Mouse (Mus musculus) liver, postnatal 0 days (tissue): ENCODE measurements at regions not wholly inside any gene's neighbourhood (a gene's known extent, or its start where the extent isn't known, plus 50 kb on each side); places are given as distances from the start of the nearest gene placed in this dataset.

ENCODE experiments used
- ATAC-seq: fragments of 200-750 bp; cut with Nextera tagmentation; 2 replicates; pipeline ENCODE4 v1.8.0; 2017; ENCODE audit warnings: mild to moderate bottlenecking, moderate library complexity
- DNase-seq: peaks from one replicate; pipeline ENCODE4 v3.0.0-alpha.2; 2016
- H3K27ac ChIP-seq: fragments of 300-500 bp; sonication (generic); 2 replicates; pipeline ENCODE4 v1.5.1; 2014; ENCODE audit warnings: antibody characterized with exemption, moderate library complexity, mild to moderate bottlenecking, low read depth
- H3K27me3 ChIP-seq: fragments of 300-500 bp; sonication (generic); 2 replicates; pipeline ENCODE4 v1.6.1; 2014; ENCODE audit warnings: low read length, control low read depth, mixed read lengths; ENCODE audit not compliant: insufficient read depth
- H3K36me3 ChIP-seq: fragments of 300-500 bp; sonication (generic); replicated peaks from 2 replicates; pipeline ENCODE4 v1.6.1; 2014; ENCODE audit warnings: mild to moderate bottlenecking, control low read depth, low read length, moderate library complexity, mixed read lengths; ENCODE audit not compliant: insufficient read depth
- H3K4me1 ChIP-seq: fragments of 300-500 bp; sonication (generic); 2 replicates; pipeline ENCODE4 v1.6.1; 2014; ENCODE audit warnings: antibody characterized with exemption, mild to moderate bottlenecking, control low read depth; ENCODE audit not compliant: insufficient read depth
- H3K4me2 ChIP-seq: fragments of 300-500 bp; sonication (generic); 2 replicates; pipeline ENCODE4 v1.6.1; 2014; ENCODE audit warnings: low read depth, mild to moderate bottlenecking, low read length, moderate library complexity, mixed read lengths
- H3K4me3 ChIP-seq: fragments of 300-500 bp; sonication (generic); 2 replicates; pipeline ENCODE4 v1.5.1; 2014; ENCODE audit warnings: low read depth, low read length
- H3K9ac ChIP-seq: fragments of 300-500 bp; sonication (generic); replicated peaks from 2 replicates; pipeline ENCODE4 v1.6.1; 2014; ENCODE audit warnings: mild to moderate bottlenecking, moderate library complexity
- H3K9me3 ChIP-seq: fragments of 300-500 bp; sonication (generic); 2 replicates; pipeline ENCODE4 v1.6.1; 2016; ENCODE audit warnings: mild to moderate bottlenecking, control low read depth, low read length, mixed read lengths
- CTCF ChIP-seq: sonication (generic); IDR thresholded peaks from 2 replicates; pipeline ENCODE4 v1.5.1; 2016; ENCODE audit warnings: antibody characterized with exemption, low read depth
- EP300 ChIP-seq: IDR thresholded peaks from 2 replicates; pipeline ENCODE4 v1.6.1; 2016; ENCODE audit warnings: antibody characterized with exemption, low read depth, mild to moderate bottlenecking
- WGBS: fragments of 180-500 bp; shearing (Covaris S2); extraction: QIAGEN DNeasy Blood & Tissue Kit; methylation state at CpG from one replicate; pipeline ENCODE4 v1.1.7; 2014; ENCODE audit not compliant: insufficient replicate concordance; 5-methylcytosine and 5-hydroxymethylcytosine counted together

GRCm38 (mm10) chr4:114712005-114712665, 109.4 kb upstream of the Gm12830 start:
- 0 out of 2 replicates have a peak, but pooled peaks cover 2% of the 10 kb centered on the region for H3K27me3 ChIP-seq
- H3K4me1 ChIP-seq, result no peaks in the 10 kb centered on the region
- no peaks in the 10 kb centered on the region for H3K9me3 ChIP-seq
- no peaks in the 10 kb centered on the region for H3K36me3 ChIP-seq
- WGBS, result 44% methylated on average over 7 of the region's 7 CpGs
- H3K9ac ChIP-seq, result no peak overlapping the region
- no peak overlapping the region for H3K4me2 ChIP-seq
- H3K4me3 ChIP-seq, result no peak overlapping the region
- TF ChIP-seq CTCF (no peak), EP300 (no peak)
- no peak overlapping the region for H3K27ac ChIP-seq
- ATAC-seq (no peak), DNase-seq (no peak)

DNA sequence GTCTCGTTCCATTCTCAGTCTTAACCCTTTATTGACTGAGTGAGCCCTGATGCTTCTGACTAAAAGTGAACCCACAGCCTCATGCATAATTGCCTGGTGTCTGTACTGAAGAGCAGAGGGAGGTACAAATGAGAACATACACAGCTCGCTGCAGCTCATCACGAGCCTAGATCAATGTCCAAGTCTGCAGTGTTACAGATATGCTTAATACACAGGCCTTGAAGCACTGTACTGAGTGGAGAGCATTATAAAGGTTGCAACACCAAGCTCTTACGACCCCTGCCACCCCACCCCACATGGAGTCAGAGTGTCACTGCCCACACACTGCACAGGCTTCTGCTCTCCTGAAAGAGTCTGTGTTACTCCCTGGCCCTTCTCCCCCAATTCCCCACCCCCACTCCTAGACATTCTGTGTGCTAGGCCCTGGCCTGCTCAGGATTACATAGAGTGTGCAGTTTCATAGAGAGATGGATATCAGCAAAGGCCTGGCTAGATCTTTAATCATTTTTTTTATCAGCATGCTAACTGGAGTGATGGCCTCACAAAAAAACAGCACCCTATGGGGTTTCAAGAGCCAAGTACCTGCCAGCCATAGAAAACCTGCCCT, 108.5 kb upstream of the Gm12830 start:
- ATAC-seq, result no peak
- no peak overlapping the region for H3K27ac ChIP-seq
- 64% methylated on average over 4 of the region's 4 CpGs for WGBS
- H3K9me3 ChIP-seq, result no peaks in the 10 kb centered on the region
- no peaks in the 10 kb centered on the region for H3K36me3 ChIP-seq
- 0 out of 2 replicates have a peak, but pooled peaks cover 2% of the 10 kb centered on the region for H3K27me3 ChIP-seq
- no peak for DNase-seq
- no peak overlapping the region for H3K9ac ChIP-seq
- no peaks in the 10 kb centered on the region for H3K4me1 ChIP-seq
- no peak overlapping the region for H3K4me3 ChIP-seq
- TF ChIP-seq EP300 (no peak), CTCF (no peak)
- H3K4me2 ChIP-seq, result no peak overlapping the region

DNA sequence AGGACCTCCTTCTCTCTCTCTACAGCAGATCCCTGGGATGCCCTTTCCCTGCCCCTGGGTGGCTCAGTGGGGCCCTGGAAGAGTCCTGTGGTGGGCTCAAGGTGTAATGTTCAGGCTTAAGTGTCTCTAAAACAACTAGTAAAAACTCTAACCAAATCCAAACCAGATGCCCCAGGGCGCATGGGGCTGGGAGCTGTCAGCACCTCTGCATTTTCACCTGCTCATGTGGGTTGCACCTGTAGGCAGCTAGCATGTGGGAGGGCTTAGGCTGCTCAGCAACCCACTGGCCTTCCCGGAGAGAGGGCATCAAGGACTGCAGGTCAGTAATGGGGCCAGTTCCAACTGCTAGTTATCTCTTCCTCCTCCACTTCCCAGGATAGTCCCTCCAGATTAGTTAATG, 104.8 kb upstream of the Gm12830 start:
- 67% methylated on average over 2 of the region's 2 CpGs for WGBS
- DNase-seq (no peak), ATAC-seq (no peak)
- H3K4me2 ChIP-seq, result no peak overlapping the region
- no peak overlapping the region for H3K4me3 ChIP-seq
- H3K27ac ChIP-seq, result no peak overlapping the region
- H3K36me3 ChIP-seq, result no peaks in the 10 kb centered on the region
- no peaks in the 10 kb centered on the region for H3K9me3 ChIP-seq
- no peaks in the 10 kb centered on the region for H3K4me1 ChIP-seq
- no peak overlapping the region for H3K9ac ChIP-seq
- no peaks in the 10 kb centered on the region for H3K27me3 ChIP-seq
- TF ChIP-seq CTCF (no peak), EP300 (no peak)

DNA sequence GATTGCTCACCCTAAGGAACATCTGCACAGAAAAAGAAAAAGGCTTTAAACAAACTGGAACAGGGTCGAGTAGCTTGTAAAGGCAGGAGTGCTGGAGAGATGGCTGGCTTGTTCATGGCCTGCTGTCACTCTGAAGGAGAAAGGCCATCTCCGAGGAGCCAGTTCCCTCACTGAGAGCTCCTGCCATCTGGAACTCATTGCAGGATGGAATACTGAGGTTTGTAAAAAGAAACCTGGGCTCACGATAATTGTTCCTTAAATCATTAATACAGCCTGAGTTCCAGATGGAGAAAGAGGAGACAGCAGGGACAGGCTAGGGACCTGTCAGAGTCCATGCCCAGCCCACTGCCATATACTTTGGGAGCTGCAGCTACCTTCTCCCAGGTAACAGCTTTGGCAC, 100.8 kb upstream of the Gm12830 start:
- no peaks in the 10 kb centered on the region for H3K27me3 ChIP-seq
- no peaks in the 10 kb centered on the region for H3K4me1 ChIP-seq
- H3K36me3 ChIP-seq, result no peaks in the 10 kb centered on the region
- ATAC-seq (no peak), DNase-seq (no peak)
- no peak overlapping the region for H3K27ac ChIP-seq
- no peak overlapping the region for H3K4me2 ChIP-seq
- H3K4me3 ChIP-seq, result no peak overlapping the region
- WGBS, result 63% methylated on average over 3 of the region's 3 CpGs
- no peak for TF ChIP-seq CTCF
- TF ChIP-seq EP300, result no peak
- no peak overlapping the region for H3K9ac ChIP-seq
- H3K9me3 ChIP-seq, result no peaks in the 10 kb centered on the region

DNA sequence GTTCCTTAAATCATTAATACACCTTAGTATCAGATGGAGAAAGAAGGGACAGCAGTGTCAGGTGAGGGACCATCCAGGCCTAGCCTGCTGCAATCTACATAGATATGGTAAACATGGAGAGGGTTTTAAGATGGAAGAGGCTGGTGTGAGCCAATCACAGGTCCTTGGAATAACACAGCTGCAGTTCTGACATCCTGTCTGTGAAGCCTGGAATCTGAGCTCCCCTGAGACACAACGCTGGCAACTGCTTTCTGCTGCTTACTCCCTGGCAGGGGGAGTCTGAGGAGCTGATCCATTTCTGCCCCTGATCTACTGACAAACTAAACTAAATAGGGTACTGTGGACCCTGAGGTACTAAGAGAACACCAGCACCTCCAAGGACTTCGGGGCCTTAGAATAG, 100.1 kb upstream of the Gm12830 start:
- H3K4me3 ChIP-seq, result no peak overlapping the region
- no peaks in the 10 kb centered on the region for H3K27me3 ChIP-seq
- H3K36me3 ChIP-seq, result no peaks in the 10 kb centered on the region
- no peak overlapping the region for H3K27ac ChIP-seq
- H3K9me3 ChIP-seq, result no peaks in the 10 kb centered on the region
- DNase-seq (no peak), ATAC-seq (no peak)
- H3K4me2 ChIP-seq, result no peak overlapping the region
- no peak for TF ChIP-seq EP300
- TF ChIP-seq CTCF, result no peak
- WGBS, result 44% methylated on average over 2 of the region's 2 CpGs
- H3K9ac ChIP-seq, result no peak overlapping the region
- H3K4me1 ChIP-seq, result no peaks in the 10 kb centered on the region

GRCm38 (mm10) chr4:114728235-114729000, 93.1 kb upstream of the Gm12830 start:
- ATAC-seq (no peak), DNase-seq (no peak)
- no peak for TF ChIP-seq EP300
- no peak for TF ChIP-seq CTCF
- no peak overlapping the region for H3K4me3 ChIP-seq
- 83% methylated on average over 11 of the region's 11 CpGs for WGBS
- no peaks in the 10 kb centered on the region for H3K27me3 ChIP-seq
- no peaks in the 10 kb centered on the region for H3K9me3 ChIP-seq
- H3K4me2 ChIP-seq, result no peak overlapping the region
- H3K36me3 ChIP-seq, result no peaks in the 10 kb centered on the region
- no peaks in the 10 kb centered on the region for H3K4me1 ChIP-seq
- H3K9ac ChIP-seq, result no peak overlapping the region
- no peak overlapping the region for H3K27ac ChIP-seq
